Mouse (Mus musculus): ENCODE results near the gene Zfhx2. TPM values are rescaled to one million over a fixed set of nuclear protein-coding genes. Genes with fewer than 3 reads are reported as not detected.

Gene Zfhx2
- polyA plus RNA-seq, 1 experiment from 2014 or later, result 8.5 TPM

DNA sequence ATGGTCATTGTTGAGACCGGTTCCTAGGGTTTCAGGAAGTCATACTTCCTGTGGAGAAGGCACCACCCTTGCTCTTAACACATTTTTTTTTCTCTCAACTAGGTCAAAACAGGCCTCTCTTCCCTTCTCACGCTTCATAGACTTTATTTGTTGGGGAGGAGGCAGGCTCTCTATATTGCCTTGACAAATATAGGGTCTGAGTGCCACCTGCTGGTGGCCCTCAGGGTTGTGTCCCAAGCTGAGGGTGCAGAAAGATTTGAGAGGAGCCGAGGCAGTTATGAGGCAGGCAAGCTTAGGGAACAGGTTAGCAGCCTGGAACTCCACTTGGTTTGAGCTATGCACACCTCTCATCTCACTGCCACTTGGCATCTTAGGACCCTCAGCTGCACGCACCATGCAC is 5.9 kb upstream of the Zfhx2 start:
- WGBS, result 67% methylated on average over 4 of the region's 4 CpGs
- no peak overlapping the region for H3K4me3 ChIP-seq (ENCODE audit: low read depth, low read length)
- no peak for ATAC-seq
- no peaks in the 10 kb centered on the region for H3K9me3 ChIP-seq (replicated peaks; ENCODE audit: control insufficient read depth, low read length)
- no peak overlapping the region; the same call in 1 of the 2 replicates for H3K9ac ChIP-seq (ENCODE audit: low read length)
- no peak overlapping the region for H3K27ac ChIP-seq (ENCODE audit: low read depth, low read length)
- no peaks in the 10 kb centered on the region for H3K27me3 ChIP-seq (replicated peaks; ENCODE audit: control insufficient read depth, insufficient read depth, low read length)
- H3K4me1 ChIP-seq (ENCODE audit: control insufficient read depth, insufficient read depth, low read length), result peaks cover 13% of the 10 kb centered on the region
- DNase-seq (ENCODE audit: low spot score), result peak; percentile 78
- H3K36me3 ChIP-seq (ENCODE audit: control insufficient read depth, insufficient read depth, low read length), result peaks cover 20% of the 10 kb centered on the region
- H3K4me2 ChIP-seq (ENCODE audit: low read length), result no peak overlapping the region

DNA sequence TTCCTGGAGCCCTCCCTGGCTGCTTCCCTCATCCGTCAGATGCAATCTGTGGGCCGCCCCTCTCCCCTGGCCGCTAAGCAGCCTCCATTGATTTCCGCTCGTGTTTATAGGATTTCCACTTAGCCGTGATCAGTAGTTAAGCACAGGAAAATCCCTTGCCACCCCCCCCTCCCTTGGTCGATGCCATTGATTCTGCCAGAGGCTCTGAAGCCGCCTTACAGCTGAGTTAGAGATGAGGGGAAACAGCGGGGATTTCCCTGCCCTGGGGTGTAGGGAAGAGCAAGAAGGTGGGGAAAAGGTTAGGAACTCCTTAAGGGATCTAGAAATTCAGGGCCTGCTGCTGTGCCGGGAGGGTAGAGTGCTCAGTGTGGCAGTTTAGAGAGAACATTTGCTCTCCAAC is 5.5 kb upstream of the Zfhx2 start:
- Histone ChIP-seq H3K4me1 (ENCODE audit: control insufficient read depth, insufficient read depth, low read length) (peaks cover 13% of the 10 kb centered on the region), H3K9me3 (replicated peaks; ENCODE audit: control insufficient read depth, low read length) (no peaks in the 10 kb centered on the region), H3K4me2 (ENCODE audit: low read length) (no peak overlapping the region), H3K4me3 (ENCODE audit: low read depth, low read length) (no peak overlapping the region), H3K27ac (ENCODE audit: low read depth, low read length) (no peak overlapping the region), H3K36me3 (ENCODE audit: control insufficient read depth, insufficient read depth, low read length) (peaks cover 20% of the 10 kb centered on the region), H3K27me3 (replicated peaks; ENCODE audit: control insufficient read depth, insufficient read depth, low read length) (no peaks in the 10 kb centered on the region), H3K9ac (ENCODE audit: low read length) (no peak overlapping the region; the same call in 1 of the 2 replicates)
- WGBS, result 67% methylated on average over 10 of the region's 10 CpGs
- ATAC-seq (no peak), DNase-seq (ENCODE audit: low spot score) (no peak)

DNA sequence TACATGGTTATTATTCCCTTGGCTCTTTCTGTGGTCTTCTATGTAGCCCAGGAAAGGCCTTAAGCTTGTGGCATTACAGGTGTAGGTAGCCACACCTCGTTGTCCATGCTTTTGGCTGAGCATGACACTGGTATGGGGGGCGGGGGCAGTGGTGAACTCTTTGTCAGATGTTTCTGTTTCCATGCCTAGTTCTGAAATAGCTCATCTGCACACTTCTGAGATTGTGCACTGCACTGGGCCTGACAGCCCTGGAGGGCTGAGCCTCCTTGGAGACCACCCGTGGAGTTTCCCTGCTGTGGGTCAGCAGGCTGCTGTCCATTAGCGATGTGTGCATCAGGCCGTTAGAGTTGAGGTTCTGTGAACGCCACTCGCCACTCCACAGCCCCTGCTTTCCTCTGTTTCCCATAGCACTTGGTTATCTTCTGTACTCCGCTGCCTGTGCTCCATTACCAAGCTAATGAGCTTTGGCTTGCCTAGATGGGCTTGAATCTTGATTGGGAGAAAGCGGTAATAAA is 4.5 kb upstream of the Zfhx2 start:
- 47% methylated on average over 9 of the region's 9 CpGs for WGBS
- Histone ChIP-seq H3K4me1 (ENCODE audit: control insufficient read depth, insufficient read depth, low read length) (peaks cover 13% of the 10 kb centered on the region), H3K9ac (ENCODE audit: low read length) (peak overlapping the region; percentile 1; the same call in 1 of the 2 replicates), H3K36me3 (ENCODE audit: control insufficient read depth, insufficient read depth, low read length) (peaks cover 20% of the 10 kb centered on the region), H3K27me3 (replicated peaks; ENCODE audit: control insufficient read depth, insufficient read depth, low read length) (no peaks in the 10 kb centered on the region), H3K4me3 (ENCODE audit: low read depth, low read length) (no peak overlapping the region), H3K4me2 (ENCODE audit: low read length) (peak overlapping the region; percentile 26), H3K9me3 (replicated peaks; ENCODE audit: control insufficient read depth, low read length) (no peaks in the 10 kb centered on the region), H3K27ac (ENCODE audit: low read depth, low read length) (peak overlapping the region; percentile 31; the same call in 1 of the 2 replicates)
- ATAC-seq, result no peak
- no peak for DNase-seq (ENCODE audit: low spot score)

DNA sequence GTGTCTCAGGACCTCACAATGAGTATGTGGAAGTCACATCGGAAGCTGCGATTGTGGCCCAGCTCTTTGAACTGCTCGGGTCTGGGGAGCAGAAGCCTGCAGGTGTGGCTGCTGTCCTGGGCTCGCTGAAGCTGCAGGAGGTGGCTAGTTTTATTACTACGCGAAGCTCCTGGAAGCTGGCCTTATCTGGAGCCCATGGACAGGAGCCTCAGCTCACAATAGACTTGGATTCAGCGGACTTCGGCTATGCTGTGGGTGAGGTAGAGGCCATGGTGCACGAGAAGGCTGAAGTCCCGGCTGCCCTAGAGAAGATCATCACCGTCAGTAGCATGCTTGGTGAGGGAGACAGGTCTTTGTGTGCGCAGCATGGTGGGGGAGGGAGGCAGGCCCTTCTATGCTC is 3.5 kb upstream of the Zfhx2 start:
- peak overlapping the region; percentile 77 for H3K4me2 ChIP-seq (ENCODE audit: low read length)
- ATAC-seq (no peak), DNase-seq (ENCODE audit: low spot score) (no peak)
- H3K36me3 ChIP-seq (ENCODE audit: control insufficient read depth, insufficient read depth, low read length), result peaks cover 16% of the 10 kb centered on the region
- H3K4me1 ChIP-seq (ENCODE audit: control insufficient read depth, insufficient read depth, low read length), result peaks cover 17% of the 10 kb centered on the region
- 70% methylated on average over 12 of the region's 12 CpGs for WGBS
- no peaks in the 10 kb centered on the region for H3K27me3 ChIP-seq (replicated peaks; ENCODE audit: control insufficient read depth, insufficient read depth, low read length)
- peak overlapping the region; percentile 41; the same call in 1 of the 2 replicates for H3K27ac ChIP-seq (ENCODE audit: low read depth, low read length)
- peak overlapping the region; percentile 81; the same call in 1 of the 2 replicates for H3K9ac ChIP-seq (ENCODE audit: low read length)
- no peaks in the 10 kb centered on the region for H3K9me3 ChIP-seq (replicated peaks; ENCODE audit: control insufficient read depth, low read length)
- H3K4me3 ChIP-seq (ENCODE audit: low read depth, low read length), result peak overlapping the region; percentile 54; the same call in 1 of the 2 replicates

DNA sequence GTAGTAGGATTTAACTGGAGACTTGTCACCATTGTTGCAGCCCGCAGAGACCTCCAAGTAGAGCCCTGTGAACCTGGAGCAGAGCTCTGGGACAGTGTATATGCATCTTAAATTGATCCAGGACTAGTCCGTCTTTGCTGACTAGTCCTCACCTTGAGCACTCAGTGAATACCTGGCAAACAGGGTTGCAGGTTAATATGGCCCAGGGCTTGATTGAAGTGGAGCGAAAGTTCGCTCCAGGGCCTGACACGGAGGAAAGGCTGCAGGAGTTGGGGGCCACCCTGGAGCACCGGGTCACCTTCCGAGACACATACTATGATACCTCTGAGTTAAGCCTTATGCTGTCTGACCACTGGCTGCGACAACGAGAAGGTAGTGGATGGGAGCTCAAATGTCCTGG is 3.1 kb upstream of the Zfhx2 start:
- peak overlapping the region; percentile 77 for H3K4me2 ChIP-seq (ENCODE audit: low read length)
- DNase-seq (ENCODE audit: low spot score) (no peak), ATAC-seq (no peak)
- peak overlapping the region; percentile 81 for H3K9ac ChIP-seq (ENCODE audit: low read length)
- H3K36me3 ChIP-seq (ENCODE audit: control insufficient read depth, insufficient read depth, low read length), result peaks cover 14% of the 10 kb centered on the region
- H3K4me1 ChIP-seq (ENCODE audit: control insufficient read depth, insufficient read depth, low read length), result peaks cover 21% of the 10 kb centered on the region
- peak overlapping the region; percentile 54 for H3K4me3 ChIP-seq (ENCODE audit: low read depth, low read length)
- H3K27me3 ChIP-seq (replicated peaks; ENCODE audit: control insufficient read depth, insufficient read depth, low read length), result no peaks in the 10 kb centered on the region
- 65% methylated on average over 9 of the region's 9 CpGs for WGBS
- H3K9me3 ChIP-seq (replicated peaks; ENCODE audit: control insufficient read depth, low read length), result no peaks in the 10 kb centered on the region
- peak overlapping the region; percentile 88 for H3K27ac ChIP-seq (ENCODE audit: low read depth, low read length)

DNA sequence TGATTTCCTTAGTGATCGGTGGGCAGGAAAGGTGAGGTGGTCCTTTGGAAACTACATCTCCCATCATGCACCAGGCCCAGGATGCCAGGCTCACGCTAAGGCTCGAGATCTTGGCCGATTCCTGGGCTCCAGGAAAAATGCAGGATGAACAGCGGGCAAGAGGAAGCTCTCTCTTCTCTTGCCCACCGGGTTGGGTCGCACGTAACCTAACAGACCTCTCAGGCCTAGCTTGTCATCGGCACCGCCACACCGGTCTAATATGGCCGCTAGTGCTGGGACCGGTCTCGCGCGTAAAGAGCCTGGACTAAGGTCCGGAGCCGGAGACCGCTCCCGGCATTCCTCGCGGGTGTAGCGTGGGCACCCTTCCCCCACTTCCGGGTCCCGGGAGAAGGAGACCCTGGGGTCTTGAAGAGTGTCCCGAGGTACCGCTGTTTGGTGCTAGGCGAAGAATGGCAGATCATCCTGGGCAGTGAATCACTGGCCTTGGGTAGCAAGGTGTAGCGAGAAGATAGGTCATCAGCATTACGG is 2.6 kb upstream of the Zfhx2 start, which contains the start of gene Thtpa:
Gene Thtpa, plus strand, starts transcription at position 81 of the 528 bp plus-strand sequence.
- peaks cover 25% of the 10 kb centered on the region for H3K4me1 ChIP-seq (ENCODE audit: control insufficient read depth, insufficient read depth, low read length)
- ATAC-seq, result peak; percentile 57
- peak within 1 kb of the TSS; percentile 88 for H3K27ac ChIP-seq (ENCODE audit: low read depth, low read length)
- WGBS, result 1% methylated on average over 30 of the region's 30 CpGs
- H3K27me3 ChIP-seq (replicated peaks; ENCODE audit: control insufficient read depth, insufficient read depth, low read length), result no peaks in the 10 kb centered on the region
- peak within 1 kb of the TSS; percentile 81 for H3K9ac ChIP-seq (ENCODE audit: low read length)
- H3K36me3 ChIP-seq (ENCODE audit: control insufficient read depth, insufficient read depth, low read length), result peaks cover 14% of the 10 kb centered on the region
- H3K9me3 ChIP-seq (replicated peaks; ENCODE audit: control insufficient read depth, low read length), result no peaks in the 10 kb centered on the region
- peak within 1 kb of the TSS; percentile 54 for H3K4me3 ChIP-seq (ENCODE audit: low read depth, low read length)
- H3K4me2 ChIP-seq (ENCODE audit: low read length), result peak within 1 kb of the TSS; percentile 77
- peak; percentile 87 for DNase-seq (ENCODE audit: low spot score)

DNA sequence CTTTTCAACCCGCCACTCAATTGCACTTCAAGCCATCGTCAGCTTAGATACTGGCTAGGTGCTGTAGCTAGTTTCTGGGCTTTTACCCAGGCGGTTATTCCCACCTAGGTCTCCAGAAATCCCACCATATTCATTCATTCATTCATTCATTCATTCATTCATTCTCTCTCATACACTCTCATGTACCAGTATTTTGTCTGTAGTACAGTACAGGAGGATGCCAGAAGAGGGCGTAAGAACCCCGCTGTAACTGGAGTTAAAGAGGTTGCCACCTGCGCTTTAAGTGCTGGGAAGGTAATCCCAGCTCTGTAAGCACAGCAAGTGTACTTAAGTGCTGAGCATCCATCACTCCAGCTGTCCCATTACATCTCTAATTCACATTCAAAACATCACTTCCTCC is 1.8 kb upstream of the Zfhx2 start:
- Histone ChIP-seq H3K4me2 (ENCODE audit: low read length) (no peak overlapping the region), H3K27me3 (replicated peaks; ENCODE audit: control insufficient read depth, insufficient read depth, low read length) (no peaks in the 10 kb centered on the region), H3K9ac (ENCODE audit: low read length) (no peak overlapping the region), H3K36me3 (ENCODE audit: control insufficient read depth, insufficient read depth, low read length) (peaks cover 14% of the 10 kb centered on the region; the same call in 1 of the 2 replicates), H3K4me3 (ENCODE audit: low read depth, low read length) (no peak overlapping the region), H3K27ac (ENCODE audit: low read depth, low read length) (no peak overlapping the region), H3K4me1 (ENCODE audit: control insufficient read depth, insufficient read depth, low read length) (peaks cover 33% of the 10 kb centered on the region), H3K9me3 (replicated peaks; ENCODE audit: control insufficient read depth, low read length) (no peaks in the 10 kb centered on the region)
- 43% methylated on average over 6 of the region's 6 CpGs for WGBS
- no peak for ATAC-seq
- no peak for DNase-seq (ENCODE audit: low spot score)

DNA sequence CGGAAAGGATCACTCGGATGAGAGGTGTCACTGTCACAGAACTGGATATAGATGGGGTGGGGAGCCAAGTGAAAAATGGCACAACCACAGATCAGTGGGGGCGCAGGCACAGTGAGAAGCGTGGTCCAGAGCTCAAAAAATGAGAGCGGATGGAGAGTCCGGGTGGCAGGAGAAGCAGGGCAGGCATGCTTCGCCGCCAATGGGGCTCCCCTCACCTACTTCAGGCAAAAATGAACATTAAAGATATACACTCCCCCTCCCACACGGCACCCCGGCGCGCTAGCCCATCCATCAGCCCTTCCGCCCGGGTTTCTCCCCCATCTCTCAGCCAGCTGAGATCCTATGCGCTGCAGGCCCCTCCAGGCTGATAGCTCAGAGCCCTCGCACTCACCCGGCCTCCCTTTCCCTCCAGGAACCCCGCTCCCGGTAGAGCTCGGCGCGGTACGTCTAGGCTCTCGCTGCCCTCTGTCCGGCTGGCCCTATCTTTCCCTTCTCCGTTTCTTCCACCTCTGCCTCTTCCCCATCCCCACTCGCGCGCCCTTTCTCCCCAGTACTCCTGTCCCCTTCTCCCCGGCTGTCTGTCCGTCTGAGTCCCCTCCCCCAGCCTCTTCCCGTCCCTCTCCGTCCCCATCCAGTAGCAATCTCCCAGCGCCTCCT is 787 bp downstream of the Zfhx2 start:
- Histone ChIP-seq H3K27me3 (replicated peaks; ENCODE audit: control insufficient read depth, insufficient read depth, low read length) (no peaks in the 10 kb centered on the region), H3K36me3 (ENCODE audit: control insufficient read depth, insufficient read depth, low read length) (0 out of 2 replicates have a peak, but pooled peaks cover 3% of the 10 kb centered on the region), H3K9ac (ENCODE audit: low read length) (peak overlapping the region; percentile 98), H3K4me2 (ENCODE audit: low read length) (peak overlapping the region; percentile 70), H3K27ac (ENCODE audit: low read depth, low read length) (peak overlapping the region; percentile 89), H3K4me1 (ENCODE audit: control insufficient read depth, insufficient read depth, low read length) (peaks cover 37% of the 10 kb centered on the region), H3K9me3 (replicated peaks; ENCODE audit: control insufficient read depth, low read length) (no peaks in the 10 kb centered on the region), H3K4me3 (ENCODE audit: low read depth, low read length) (peak overlapping the region; percentile 73)
- peak; percentile 11 for ATAC-seq
- WGBS, result 1% methylated on average over 34 of the region's 34 CpGs
- DNase-seq (ENCODE audit: low spot score), result no peak
